Mouse (Mus musculus) embryonic facial prominence, embryonic 11.5 days (tissue): ENCODE results near the gene Dmrtc1a. TPM values are rescaled to one million over a fixed set of nuclear protein-coding genes. Genes with fewer than 3 reads are reported as not detected.
A peak's percentile ranks its signal among the peaks of the same experiment; 100 is the strongest.
"Not testable (repeated sequence)": the region's sequence is repeated elsewhere in the genome, so short reads cannot be mapped to it uniquely, and the experiment has no call there.

Experiments used
- ATAC-seq: fragments of 200-750 bp; cut with Nextera tagmentation; replicated peaks from 2 replicates; pipeline ENCODE4 v1.8.0; 2017; ENCODE audit warnings: low read depth; ENCODE audit not compliant: insufficient number of reproducible peaks, low FRiP score, low TSS enrichment
- DNase-seq: peaks from one replicate; pipeline ENCODE4 v3.0.0-alpha.2; 2015; ENCODE audit warnings: low spot score
- H3K27ac ChIP-seq: fragments of 300-500 bp; sonication (generic); replicated peaks from 2 replicates; pipeline ENCODE4 v1.5.1; 2014; ENCODE audit warnings: mild to moderate bottlenecking, low read depth, low read length, control low read depth
- H3K27me3 ChIP-seq: fragments of 300-500 bp; sonication (generic); 2 replicates; pipeline ENCODE4 v1.6.1; 2014; ENCODE audit warnings: mild to moderate bottlenecking, low read length, moderate library complexity, mixed read lengths; ENCODE audit not compliant: control insufficient read depth, insufficient read depth
- H3K36me3 ChIP-seq: fragments of 300-500 bp; sonication (generic); replicated peaks from 2 replicates; pipeline ENCODE4 v1.6.1; 2014; ENCODE audit warnings: low read depth, mild to moderate bottlenecking, low read length, moderate library complexity, mixed read lengths; ENCODE audit not compliant: control insufficient read depth, insufficient read depth
- H3K4me1 ChIP-seq: fragments of 300-500 bp; sonication (generic); 2 replicates; pipeline ENCODE4 v1.6.1; 2014; ENCODE audit warnings: low read length, mixed read lengths; ENCODE audit not compliant: control insufficient read depth, insufficient read depth
- H3K4me2 ChIP-seq: fragments of 300-500 bp; sonication (generic); 2 replicates; pipeline ENCODE4 v1.6.1; 2014; ENCODE audit warnings: low read depth, mild to moderate bottlenecking, control low read depth, low read length, moderate library complexity
- H3K4me3 ChIP-seq: fragments of 300-500 bp; sonication (generic); 2 replicates; pipeline ENCODE4 v1.5.1; 2014; ENCODE audit warnings: low read depth, low read length, control low read depth
- H3K9ac ChIP-seq: fragments of 300-500 bp; sonication (generic); replicated peaks from 2 replicates; pipeline ENCODE4 v1.6.1; 2014; ENCODE audit warnings: mild to moderate bottlenecking, control low read depth, low read length
- H3K9me3 ChIP-seq: fragments of 300-500 bp; sonication (generic); replicated peaks from 2 replicates; pipeline ENCODE4 v1.6.1; 2016; ENCODE audit warnings: mild to moderate bottlenecking, low read length, inconsistent platforms, mixed read lengths; ENCODE audit not compliant: control insufficient read depth
- WGBS: fragments of 180-500 bp; shearing (Covaris S2); extraction: QIAGEN DNeasy Blood & Tissue Kit; methylation state at CpG from one replicate; pipeline ENCODE4 v1.1.7; 2014; 5-methylcytosine and 5-hydroxymethylcytosine counted together
- polyA plus RNA-seq: library from polyadenylated mRNA; unstranded; fragments of >200 nt; fragmentation: Nextera tagmentation; extraction: Ambion mirVana; gene quantifications from 2 replicates; pipeline ENCODE4 v1.2.1, GENCODE M21; 2014

Dmrtc1a gene
- 0.68 and 1.1 TPM in 2 replicates for polyA plus RNA-seq

DNA sequence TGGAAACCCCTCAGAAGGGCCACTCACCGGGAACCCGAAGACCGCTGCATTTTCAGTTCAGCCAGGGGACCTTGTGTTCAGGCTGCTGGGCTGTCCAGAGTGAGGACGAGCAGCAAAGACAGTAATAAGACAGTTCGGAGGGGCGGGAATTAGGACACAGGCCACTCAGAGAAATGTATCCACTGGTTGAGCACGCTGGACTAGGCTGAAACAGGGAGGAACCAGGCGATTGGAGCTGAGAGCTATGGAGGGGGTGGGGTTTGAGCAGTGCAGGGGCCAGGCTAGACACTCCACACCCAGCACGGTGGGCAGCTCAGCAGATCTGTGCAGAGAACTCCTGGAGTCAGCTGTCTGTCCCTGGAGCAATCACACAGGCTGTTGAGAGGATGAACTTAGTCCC lies at the start of gene Dmrtc1a, which contains the start of gene 1700011M02Rik:
Dmrtc1a (minus strand) TSS at position 101 of the 400 bp plus-strand sequence.
1700011M02Rik (plus strand) TSS at position 319 of the 400 bp plus-strand sequence.
- not testable (repeated sequence) for H3K4me2 ChIP-seq, H3K4me1 ChIP-seq, H3K36me3 ChIP-seq, ATAC-seq, H3K27me3 ChIP-seq, H3K4me3 ChIP-seq, DNase-seq, H3K27ac ChIP-seq, H3K9me3 ChIP-seq, H3K9ac ChIP-seq
- WGBS = 80% methylated on average over 6 of the region's 9 CpGs

DNA sequence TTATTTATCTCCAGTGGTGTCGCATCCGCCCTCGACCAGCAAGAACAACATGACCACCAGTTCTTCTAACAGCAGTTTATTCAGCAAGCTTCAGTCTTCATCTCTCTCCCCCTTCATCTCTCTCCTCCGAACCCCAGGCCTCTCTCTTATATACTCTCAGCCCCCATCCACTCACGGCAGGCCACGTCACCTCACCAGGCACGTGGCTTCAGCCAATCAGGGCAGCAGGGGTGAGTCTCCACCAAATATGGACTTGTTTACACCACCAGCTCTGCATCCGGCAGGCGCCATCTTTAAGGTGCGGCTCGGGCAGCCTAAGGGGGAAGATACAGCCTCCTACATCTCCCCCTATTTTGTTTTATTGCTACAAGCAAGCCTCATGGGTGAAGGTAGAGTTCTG lies 41.6 kb upstream of the Dmrtc1a start:
- not testable (repeated sequence) for ATAC-seq, H3K4me3 ChIP-seq, H3K9me3 ChIP-seq, H3K9ac ChIP-seq, H3K4me2 ChIP-seq, DNase-seq, H3K36me3 ChIP-seq, H3K27me3 ChIP-seq, H3K27ac ChIP-seq, H3K4me1 ChIP-seq
- 90% methylated on average over 11 of the region's 11 CpGs for WGBS

DNA sequence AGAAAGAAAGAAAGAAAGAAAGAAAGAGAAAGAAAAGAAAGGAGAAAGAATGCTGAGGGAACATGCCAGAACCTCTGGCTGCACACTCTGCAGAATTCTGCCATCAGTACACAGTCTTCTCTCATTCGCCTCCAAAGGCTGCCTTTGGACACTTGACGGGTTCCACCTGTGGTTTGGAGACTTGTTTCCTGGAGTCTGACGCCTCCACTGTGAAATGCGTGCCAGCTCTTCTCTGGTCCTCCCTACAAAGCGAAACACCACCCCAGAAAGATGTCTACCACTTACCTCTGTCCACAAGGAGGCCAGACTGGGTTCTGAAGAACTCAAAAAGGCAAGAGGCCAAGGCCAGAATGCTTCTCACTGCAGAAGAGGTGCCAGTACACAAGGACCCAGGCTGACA lies 28.3 kb upstream of the Dmrtc1a start:
- Histone ChIP-seq H3K27ac (no peak overlapping the region), H3K9ac (no peak overlapping the region), H3K27me3 (0 out of 2 replicates have a peak, but pooled peaks cover 2% of the 10 kb centered on the region)

DNA sequence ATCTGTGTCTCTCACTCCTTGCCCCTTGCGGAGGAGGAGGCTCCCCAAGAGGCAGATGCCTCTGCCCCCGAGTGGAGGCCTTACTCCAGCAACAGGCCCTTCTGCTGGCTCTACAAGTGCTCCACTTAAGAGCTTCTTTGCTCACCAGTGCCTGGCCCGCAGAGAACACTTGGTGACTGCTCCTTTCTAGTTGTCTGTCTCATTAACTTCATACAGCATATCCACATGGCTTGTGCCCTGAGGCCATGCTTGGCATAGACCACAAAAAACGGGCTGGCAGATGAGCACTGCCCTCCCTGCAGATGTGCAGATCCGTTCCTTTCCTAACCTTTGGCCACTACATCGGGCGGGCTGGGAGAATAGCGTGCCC lies 25.9 kb upstream of the Dmrtc1a start:
- no peak for ATAC-seq
- no peaks in the 10 kb centered on the region for H3K4me1 ChIP-seq
- 62% methylated on average over 8 of the region's 8 CpGs for WGBS
- H3K27me3 ChIP-seq = 0 out of 2 replicates have a peak, but pooled peaks cover 2% of the 10 kb centered on the region
- no peaks in the 10 kb centered on the region for H3K9me3 ChIP-seq
- peak overlapping the region; percentile 51 for H3K4me3 ChIP-seq
- 0 out of 2 replicates have a peak overlapping the region, but pooled peaks have one; percentile 23 for H3K4me2 ChIP-seq
- no peak overlapping the region for H3K27ac ChIP-seq
- no peaks in the 10 kb centered on the region for H3K36me3 ChIP-seq
- DNase-seq = no peak
- no peak overlapping the region for H3K9ac ChIP-seq

More for the DNA sequence above, 28.3 kb upstream of the Dmrtc1a start:
- ATAC-seq (no peak), DNase-seq (no peak)
- Histone ChIP-seq H3K4me1 (no peaks in the 10 kb centered on the region), H3K4me2 (no peak overlapping the region), H3K36me3 (no peaks in the 10 kb centered on the region), H3K4me3 (no peak overlapping the region), H3K9me3 (no peaks in the 10 kb centered on the region)
- WGBS = 69% methylated on average over 5 of the region's 5 CpGs

DNA sequence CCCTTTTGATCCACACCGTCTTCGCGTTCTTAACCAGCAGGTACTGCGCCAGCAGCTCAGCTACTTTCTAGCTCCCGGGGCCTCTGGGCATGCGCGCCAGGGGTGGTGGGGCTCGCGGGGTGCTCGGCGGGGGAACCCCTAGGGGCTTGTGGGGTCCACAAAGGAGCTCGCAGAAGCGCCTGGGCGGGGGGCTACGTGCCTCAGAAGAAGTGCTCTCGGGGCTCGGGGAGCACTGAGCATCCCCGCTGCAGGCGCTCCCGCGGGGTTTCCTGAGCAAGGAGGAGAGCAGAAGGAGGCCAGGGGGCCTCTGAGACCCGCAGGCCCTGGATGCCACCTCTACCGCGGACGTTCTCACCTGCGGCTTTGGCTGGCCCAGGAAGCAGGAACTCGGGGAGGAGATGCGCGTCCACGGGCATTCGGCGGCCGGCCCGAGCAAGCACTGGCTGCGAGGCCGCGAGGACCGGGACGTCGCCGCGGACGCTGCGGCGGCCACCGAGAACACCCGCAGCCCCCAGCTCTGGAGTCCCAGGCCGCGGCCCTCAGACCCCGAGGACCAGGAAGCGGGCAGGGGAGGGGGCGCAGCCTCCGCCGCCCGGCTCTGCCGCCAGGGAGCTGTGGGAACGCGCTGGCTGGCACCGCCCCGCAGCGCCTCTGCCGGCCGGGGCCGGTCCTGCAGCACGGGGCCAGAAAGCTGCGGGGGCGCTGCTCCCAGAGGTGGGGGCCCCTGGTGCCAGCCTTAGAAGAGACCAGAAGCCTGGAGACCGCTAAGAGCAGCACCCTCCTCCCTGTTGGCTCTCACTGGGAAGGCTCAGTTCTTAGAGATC lies 25.3 kb upstream of the Dmrtc1a start:
- 0 out of 2 replicates have a peak, but pooled peaks have one; percentile 3 for ATAC-seq
- H3K36me3 ChIP-seq = no peaks in the 10 kb centered on the region
- peak; percentile 64 for DNase-seq
- peak overlapping the region; percentile 51 for H3K4me3 ChIP-seq
- H3K4me1 ChIP-seq = no peaks in the 10 kb centered on the region
- no peaks in the 10 kb centered on the region for H3K9me3 ChIP-seq
- WGBS = 18% methylated on average over 34 of the region's 68 CpGs
- peak overlapping the region; percentile 65 for H3K9ac ChIP-seq
- peak overlapping the region; percentile 71 for H3K4me2 ChIP-seq
- 0 out of 2 replicates have a peak, but pooled peaks cover 2% of the 10 kb centered on the region for H3K27me3 ChIP-seq
- H3K27ac ChIP-seq = no peak overlapping the region

DNA sequence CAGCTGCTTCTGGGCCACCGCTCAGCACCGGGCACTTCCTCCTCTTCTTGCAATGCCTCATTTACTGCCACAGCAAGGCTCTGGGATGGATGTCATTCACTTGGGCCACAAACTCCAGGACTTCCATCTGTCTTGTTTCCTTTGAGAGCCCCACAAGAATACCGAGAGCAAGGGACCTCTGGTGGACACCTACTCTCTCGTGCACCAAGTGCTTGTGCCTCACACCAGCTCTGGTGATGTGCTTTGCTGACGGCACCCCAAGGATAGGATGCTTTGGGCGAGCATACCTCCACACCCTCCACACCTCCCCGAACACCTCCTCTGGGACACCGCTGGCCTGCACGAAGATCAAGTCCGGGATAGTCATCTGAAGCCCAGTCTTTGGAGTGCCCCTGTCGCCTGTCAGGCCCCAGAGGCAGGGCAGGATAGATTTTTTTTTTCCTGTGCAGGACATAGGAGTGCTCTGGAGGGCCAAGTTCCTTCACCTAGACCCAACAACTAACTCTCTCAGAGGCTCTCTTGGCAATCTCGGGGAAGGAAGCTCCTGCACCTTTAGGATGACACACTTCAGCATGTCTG lies 24.6 kb upstream of the Dmrtc1a start:
- no peak for ATAC-seq
- Histone ChIP-seq H3K9me3 (no peaks in the 10 kb centered on the region), H3K4me2 (peak overlapping the region; percentile 71), H3K4me3 (peak overlapping the region; percentile 51), H3K36me3 (no peaks in the 10 kb centered on the region), H3K4me1 (no peaks in the 10 kb centered on the region), H3K27ac (no peak overlapping the region), H3K9ac (peak overlapping the region; percentile 65), H3K27me3 (0 out of 2 replicates have a peak, but pooled peaks cover 2% of the 10 kb centered on the region)
- WGBS = 43% methylated on average over 12 of the region's 12 CpGs
- no peak for DNase-seq

DNA sequence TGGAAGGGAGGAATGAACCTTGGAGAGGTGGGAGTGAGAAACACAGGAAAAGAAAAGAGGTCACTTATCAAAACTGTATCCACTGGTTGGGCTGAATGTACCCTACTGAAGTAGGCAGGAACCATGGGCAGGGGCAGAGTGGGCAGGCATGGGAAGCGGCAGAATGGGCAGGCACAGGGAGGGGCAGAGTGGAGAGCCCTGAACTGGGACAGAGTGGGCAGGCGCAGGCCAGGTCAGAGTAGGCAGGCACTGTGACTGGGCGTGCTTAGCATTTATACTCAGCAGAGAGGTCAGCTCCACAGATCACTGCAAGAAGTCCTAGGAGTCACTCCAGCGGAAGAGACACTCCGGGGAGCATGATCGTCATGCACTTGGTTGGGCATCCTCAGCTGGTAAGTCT lies 19.6 kb upstream of the Dmrtc1a start, which contains the start of gene 1700018G05Rik:
1700018G05Rik (plus strand) TSS at position 301 of the 400 bp plus-strand sequence.
- not testable (repeated sequence) for H3K9ac ChIP-seq, H3K4me3 ChIP-seq, ATAC-seq, H3K4me1 ChIP-seq, H3K27me3 ChIP-seq, H3K9me3 ChIP-seq, H3K27ac ChIP-seq, H3K36me3 ChIP-seq, DNase-seq, H3K4me2 ChIP-seq
- 90% methylated on average over 5 of the region's 6 CpGs for WGBS

DNA sequence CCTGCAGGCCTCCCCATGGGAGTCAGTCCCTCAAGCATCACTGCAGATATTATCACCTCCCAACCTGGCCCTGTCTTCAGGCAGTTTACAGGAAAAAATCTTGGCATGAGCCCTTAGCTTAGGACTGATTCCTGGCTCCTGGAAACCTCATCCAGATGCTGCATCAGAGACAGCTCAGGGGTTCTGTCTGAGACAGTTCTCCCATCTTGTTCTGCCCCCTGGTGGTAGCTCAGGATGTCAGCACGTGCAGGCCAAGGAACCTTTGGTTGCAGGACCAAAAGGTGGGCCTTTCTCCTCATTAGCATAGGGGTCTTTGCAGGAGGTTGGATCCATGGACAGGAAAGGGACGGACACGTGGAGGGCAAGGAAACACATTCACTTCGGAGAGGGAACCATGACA lies 18.2 kb upstream of the Dmrtc1a start:
- H3K27ac ChIP-seq, H3K4me2 ChIP-seq, ATAC-seq, H3K9me3 ChIP-seq, H3K4me3 ChIP-seq, H3K27me3 ChIP-seq, H3K36me3 ChIP-seq, H3K4me1 ChIP-seq, H3K9ac ChIP-seq: not testable (repeated sequence)
- 35% methylated on average over 4 of the region's 4 CpGs for WGBS
- peak; percentile 52 for DNase-seq
